Mouse (Mus musculus): ENCODE data around the gene Arl13b. TPM values are rescaled to one million over a fixed set of nuclear protein-coding genes. Genes with fewer than 3 reads are reported as not detected.

Gene Arl13b
- 3.4 and 7.1 TPM in 2 replicates for polyA plus RNA-seq (2012; rRNA removed)

- peak; percentile 79 for DNase-seq (ENCODE audit: low read depth)
These were observed at the start of gene Arl13b for GRCm38 (mm10) chr16:62846498-62847312. Gene Arl13b (minus strand): TSS chr16:62847040.

DNA sequence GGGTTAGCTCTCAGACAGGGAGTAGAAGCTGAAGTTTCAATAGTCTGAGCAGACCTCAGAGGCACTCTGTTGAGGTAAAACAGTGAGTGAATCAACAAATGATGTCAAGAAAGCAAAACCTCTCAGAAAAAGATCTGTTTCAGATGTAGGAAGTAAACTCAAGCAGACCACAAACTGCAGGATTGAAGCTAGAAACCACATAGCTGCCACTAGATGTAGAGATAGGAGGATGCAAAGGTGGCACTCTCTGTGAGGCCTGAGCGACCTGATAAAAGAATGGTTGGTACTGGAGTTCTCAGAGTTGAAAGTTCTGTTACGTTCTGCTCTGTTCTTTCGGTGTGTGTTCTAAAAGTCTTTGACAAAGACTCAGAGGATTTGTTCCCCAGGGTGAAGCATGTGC is 49.0 kb upstream of the Arl13b start:
- no peak for DNase-seq (ENCODE audit: low read depth)

- no peak for DNase-seq (ENCODE audit: low read depth)
These were observed 27.2 kb upstream of the Arl13b start for GRCm38 (mm10) chr16:62874065-62874464.

DNA sequence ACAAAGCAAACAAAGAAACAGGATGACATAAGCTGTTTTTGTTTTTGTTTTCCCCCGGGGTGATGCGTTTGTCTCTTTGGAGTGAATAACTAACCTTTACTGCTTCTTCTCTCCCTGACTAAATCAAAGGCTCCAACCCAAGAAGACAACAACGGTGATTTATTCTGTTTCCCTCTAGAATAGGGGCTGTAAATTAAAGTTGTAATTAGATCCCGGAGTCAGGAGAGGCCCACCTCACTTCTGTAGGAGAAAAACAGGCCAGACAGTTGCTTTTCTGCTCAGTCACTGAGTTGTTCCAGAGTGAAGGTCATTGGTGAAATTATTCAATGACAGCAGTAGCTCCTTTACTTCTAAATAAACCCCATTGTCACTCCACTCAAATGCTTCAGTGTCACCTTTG is 26.3 kb upstream of the Arl13b start:
- DNase-seq (ENCODE audit: low read depth): no peak

DNA sequence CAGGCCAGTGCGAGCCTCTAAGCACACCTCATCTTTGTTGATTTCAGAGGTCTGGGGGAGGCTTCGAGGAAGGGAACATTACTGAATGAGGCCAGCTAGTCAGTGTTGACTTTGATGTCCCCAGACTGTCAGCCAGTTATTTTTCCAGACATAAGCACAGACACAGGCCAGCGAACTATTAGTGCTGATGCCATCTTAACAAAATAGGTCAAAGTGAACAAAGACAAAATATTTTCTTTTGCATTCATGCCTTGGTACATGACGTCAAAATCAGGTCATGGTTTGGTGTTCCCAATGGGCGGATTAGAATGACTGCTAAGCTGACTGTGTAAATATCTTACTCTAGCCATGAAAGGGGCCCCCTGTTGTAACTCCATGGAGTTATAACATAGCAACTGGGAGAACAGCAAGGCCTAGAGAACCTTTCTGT is 25.9 kb upstream of the Arl13b start:
- DNase-seq (ENCODE audit: low read depth): no peak

- no peak for DNase-seq (ENCODE audit: low read depth)
These were observed 14.6 kb upstream of the Arl13b start for GRCm38 (mm10) chr16:62861455-62861854.

DNA sequence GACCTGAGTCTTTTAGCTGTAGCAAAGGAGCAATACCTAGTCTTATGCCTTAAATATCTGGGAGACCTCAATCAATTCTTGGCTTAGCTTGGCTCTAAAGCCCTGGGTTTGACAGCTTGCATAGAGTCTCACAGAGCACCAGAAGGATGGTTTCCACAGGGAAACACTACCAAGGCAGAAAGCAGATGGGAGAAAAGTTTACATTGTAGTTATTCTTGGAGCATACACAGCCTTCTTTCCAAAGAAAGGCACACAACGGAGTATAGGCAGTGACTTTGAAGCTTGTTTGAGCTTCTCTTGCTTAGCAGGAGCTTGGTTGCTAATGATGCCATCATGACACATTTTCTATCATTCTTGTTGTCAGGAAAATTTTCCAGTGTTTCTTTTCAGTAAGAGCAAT is 13.3 kb upstream of the Arl13b start:
- no peak for DNase-seq (ENCODE audit: low read depth)

- DNase-seq (ENCODE audit: low read depth): no peak
These were observed 11.2 kb upstream of the Arl13b start for GRCm38 (mm10) chr16:62858018-62858417.

GRCm38 (mm10) chr16:62857498-62857897 is 10.7 kb upstream of the Arl13b start:
- DNase-seq (ENCODE audit: low read depth): no peak

DNA sequence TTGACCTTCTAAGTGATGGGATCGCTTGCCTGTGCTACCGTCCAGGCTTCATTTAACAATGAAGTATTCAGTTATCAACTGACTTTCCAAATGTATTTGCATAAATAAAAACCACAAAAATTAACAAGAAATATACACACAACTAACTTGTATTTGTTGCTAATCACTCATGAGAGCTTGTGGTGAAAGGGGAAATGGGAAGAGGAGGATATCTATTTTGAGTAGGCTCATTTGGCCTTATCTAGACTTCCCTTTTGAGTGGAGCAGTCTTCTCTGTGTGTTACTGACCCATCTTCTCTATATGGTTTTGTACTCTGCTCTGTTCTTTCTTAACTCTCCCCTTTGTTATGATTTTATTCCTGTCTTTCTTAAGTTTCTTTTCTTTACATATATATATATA is 9.4 kb upstream of the Arl13b start:
- no peak for DNase-seq (ENCODE audit: low read depth)

DNA sequence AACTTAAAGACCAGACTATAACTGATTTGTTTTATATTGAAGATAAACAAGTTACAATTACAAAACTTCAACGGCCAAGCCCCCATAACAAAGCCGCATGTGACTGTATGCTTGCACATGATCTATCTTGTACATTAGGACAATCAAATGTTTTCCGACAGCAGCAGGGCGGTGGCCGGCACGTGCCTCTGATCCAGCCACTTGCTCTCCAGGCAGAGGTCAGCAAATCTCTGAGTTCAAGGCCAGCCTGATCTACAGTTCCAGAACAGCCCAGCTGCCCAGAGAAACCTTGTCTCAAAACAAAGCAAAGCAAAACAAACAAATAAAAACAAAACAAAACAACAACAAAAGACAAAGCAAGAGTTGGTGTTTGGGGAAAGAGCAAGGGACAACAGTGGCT is 8.5 kb upstream of the Arl13b start:
- no peak for DNase-seq (ENCODE audit: low read depth)

DNA sequence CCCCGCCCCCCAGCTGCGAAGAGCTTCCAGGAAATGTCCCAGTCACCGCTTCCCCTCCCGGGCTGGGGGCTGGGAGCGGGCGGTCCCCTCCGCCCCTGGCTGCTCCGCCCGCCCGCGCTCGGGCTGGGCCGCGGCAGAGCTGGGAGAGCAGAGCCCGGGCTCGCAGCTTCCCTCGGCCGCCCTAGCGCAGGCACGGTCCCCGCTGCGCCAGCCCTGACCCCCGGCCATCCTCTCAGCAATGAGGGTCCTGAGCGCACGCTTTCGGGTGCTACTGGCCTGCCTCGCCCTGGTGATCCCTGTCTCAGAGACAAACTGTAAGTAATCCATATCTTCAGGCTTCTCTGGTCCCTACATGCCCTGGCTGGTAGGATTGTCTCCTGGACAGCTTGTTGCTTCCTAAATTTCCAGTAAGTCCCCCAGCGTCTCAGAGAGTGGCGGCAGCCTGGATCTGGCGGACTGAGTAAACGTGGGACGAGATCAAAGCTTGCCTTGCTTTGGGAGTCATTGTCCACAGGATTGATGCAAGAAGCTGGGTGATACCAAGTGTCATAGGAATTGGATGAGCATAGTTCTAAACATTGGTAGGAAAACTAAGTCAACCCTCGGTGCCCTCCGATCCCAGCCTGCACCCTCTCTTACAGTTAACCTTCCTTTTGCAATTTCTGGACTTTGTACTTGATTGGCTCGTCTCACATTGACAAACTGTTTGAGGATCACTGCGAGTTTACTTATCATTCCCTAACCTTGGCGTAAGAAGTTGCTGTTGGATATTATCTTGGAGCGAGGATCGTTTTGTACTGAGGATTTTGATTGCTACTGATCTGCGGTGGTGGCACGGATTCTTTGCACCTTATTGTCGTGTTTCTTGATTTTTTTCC is 7.6 kb upstream of the Arl13b start, which contains the start of gene Pros1:
Pros1 (plus strand) TSS at position 117 of the 878 bp plus-strand sequence.
- no peak for DNase-seq (ENCODE audit: low read depth)

DNA sequence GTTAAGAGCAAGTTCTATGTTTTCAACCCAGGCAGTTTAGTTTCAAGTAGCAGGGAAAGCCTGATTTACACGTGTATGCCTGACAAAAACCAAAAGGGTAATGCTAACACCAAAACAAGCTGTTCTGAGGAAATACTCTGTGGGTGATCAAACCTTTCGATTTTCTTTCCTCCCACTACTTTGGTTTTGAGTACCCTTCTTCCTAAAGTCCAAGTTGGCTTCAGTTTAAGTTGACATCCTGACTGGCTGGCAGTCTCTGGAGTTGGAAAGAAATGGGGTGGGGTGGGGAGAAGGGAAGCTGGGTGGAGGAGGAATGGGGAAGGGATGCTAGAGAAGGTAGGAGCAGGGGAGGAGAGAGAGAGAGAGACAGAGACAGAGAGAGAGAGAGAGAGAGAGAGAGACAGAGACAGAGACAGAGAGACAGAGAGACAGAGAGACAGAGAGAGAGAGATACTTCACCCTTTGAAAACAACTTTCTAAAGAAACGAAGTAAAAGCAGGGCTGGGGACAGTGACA is 6.8 kb upstream of the Arl13b start:
- no peak for DNase-seq (ENCODE audit: low read depth)

- no peak for DNase-seq (ENCODE audit: low read depth)
These were observed 5.8 kb upstream of the Arl13b start for GRCm38 (mm10) chr16:62852464-62853252.

DNA sequence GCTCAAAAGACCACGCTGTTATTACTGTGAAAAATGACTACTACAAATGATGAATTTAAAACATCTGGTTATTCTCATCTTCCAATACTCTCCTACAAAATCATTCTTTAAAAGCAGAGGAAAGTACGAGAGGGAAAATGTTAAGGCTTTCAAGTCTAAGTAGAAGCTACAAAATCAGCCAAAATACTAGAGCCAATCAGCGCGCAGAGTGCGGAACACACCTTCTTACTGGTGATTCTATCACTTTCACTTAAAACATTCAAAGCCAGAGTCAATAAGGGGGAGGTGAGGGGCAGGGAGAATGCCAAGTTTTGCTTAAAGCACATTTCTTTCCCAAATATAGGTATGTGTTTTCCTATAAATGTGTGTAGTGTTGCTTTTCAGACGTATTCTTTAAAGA is 1.5 kb downstream of the Arl13b start:
- no peak for DNase-seq (ENCODE audit: low read depth)

GRCm38 (mm10) chr16:62834016-62834735 is 12.7 kb downstream of the Arl13b start:
- DNase-seq (ENCODE audit: low read depth): no peak

- no peak for DNase-seq (ENCODE audit: low read depth)
These were observed 14.4 kb downstream of the Arl13b start for GRCm38 (mm10) chr16:62832481-62832880.

DNA sequence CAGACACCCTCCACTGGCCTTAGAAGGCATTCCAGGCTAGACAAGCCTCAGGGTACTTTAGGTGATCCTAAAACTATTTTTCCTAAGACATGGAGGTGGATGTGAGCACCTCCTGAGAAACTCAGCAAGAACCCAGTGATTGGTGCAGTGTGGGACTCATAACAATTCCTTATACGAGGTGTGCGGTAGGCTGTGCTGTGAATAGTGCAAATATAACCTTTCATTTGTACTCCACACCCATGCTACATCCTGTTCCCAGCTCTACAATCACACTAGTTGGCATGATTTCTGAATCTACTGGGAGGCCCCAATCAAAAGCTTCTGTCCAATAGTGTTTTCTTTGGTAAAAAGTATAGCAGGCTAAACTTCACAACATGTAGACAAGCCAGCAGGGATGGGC is 14.8 kb downstream of the Arl13b start:
- no peak for DNase-seq (ENCODE audit: low read depth)

GRCm38 (mm10) chr16:62826156-62827001 is 20.5 kb downstream of the Arl13b start:
- no peak for DNase-seq (ENCODE audit: low read depth)

DNA sequence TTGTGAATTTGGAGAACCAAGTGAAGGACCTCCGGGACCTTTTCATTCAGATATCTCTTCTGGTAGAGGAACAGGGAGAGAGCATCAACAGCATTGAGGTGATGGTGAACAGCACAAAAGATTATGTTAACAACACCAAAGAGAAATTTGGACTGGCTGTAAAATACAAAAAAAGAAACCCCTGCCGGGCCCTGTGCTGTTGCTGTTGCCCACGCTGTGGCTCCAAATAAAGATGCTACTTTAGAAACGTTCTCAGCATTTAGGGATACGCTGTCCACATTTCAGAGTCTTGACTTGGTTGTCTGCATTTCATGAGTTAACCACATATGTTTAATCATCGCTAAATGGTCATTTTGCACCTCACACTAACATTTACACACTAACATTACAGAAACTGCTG is 24.4 kb downstream of the Arl13b start:
- no peak for DNase-seq (ENCODE audit: low read depth)

Measured in gonadal fat pad, adult 2 months (tissue).